Mouse (Mus musculus): ENCODE results near the gene Ddt.
"Not testable (repeated sequence)": the region's sequence is repeated elsewhere in the genome, so short reads cannot be mapped to it uniquely, and the experiment has no call there.

Ddt gene

DNA sequence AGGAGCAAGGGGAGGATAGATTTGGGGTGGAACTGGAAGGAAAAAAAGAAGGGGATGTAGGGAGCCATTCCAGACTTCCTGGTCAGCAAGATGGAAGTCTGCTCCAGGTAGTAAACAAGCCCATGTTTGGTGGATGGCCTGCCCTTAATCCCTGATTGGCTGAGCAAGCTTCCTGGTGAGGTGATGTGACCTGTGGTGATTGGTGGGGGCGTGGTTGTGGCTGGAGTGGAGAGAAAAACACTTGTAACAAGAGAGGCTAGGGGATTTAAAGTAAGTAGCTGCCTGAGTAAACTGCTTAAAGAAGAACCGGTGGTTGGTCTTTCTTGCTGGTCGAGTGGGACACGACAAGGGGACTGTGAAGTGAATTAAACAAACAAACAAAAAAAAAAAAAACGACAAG, 5.5 kb downstream of the Ddt start:
- not testable (repeated sequence) for DNase-seq (ENCODE audit: low spot score)

DNA sequence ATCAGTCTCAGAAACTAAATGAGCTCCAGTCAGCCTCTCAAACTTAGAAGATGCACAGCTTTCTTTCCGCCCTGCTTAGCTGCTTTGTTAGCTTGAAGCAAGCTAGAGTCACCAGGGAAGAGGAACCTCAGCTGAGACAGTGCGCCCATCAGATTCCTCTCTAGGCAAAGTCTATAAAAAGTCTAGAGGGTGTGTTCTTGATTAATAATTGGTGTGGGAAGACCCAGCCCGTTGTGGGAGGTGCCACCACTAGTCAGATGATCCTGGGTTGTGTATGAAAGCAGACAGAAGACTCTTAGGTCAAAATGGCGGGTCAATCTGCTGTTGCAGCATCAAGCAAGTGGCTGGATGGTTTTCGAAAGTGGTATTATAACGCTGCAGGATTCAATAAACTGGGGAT, 6.4 kb downstream of the Ddt start:
- no peak for DNase-seq (ENCODE audit: low spot score)

DNA sequence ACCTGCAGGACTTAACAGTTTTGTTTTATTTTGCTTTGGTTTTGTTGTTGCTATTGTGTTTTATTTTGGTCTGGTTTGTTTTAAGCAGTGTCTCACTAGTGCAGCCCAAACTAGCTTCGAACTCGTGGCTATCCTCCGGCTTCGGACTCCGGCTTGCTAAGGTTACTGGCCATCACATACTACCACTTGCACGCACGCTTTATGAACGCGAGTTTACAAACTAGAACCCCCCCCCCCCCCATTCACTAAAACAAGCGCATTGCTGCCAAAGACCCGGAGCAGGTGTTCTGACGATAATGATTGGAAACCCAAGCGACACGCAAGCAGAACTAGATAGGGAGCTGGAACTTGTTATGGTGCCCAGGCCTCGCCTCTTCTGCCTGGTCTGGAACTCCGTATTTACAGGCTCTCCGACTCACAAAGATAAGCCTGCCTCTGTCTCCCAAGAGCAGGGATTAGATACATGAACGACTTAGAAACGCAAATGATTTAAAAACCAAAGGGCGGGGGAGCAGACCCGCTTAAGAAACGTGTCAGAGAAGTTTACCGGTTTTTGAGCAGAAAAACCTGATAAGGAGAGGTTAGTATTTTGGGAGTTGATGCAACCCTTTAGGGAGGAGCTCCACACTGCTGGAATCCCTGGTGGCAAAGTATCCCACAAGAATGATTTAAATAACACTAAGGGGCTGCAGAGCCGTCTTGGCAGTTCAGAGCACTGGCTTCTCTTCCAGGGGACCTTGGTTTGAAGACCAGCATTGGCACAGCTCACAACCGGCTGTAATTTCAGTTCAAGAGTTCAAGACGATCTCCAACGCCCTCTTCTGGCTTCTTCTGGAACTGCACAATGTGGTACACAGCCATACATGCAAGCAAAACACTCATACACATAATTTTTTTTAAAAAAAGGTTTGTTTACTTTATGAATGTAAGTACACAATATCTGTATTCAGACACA, 8.4 kb downstream of the Ddt start:
- DNase-seq (ENCODE audit: low spot score), result peak; percentile 88

DNA sequence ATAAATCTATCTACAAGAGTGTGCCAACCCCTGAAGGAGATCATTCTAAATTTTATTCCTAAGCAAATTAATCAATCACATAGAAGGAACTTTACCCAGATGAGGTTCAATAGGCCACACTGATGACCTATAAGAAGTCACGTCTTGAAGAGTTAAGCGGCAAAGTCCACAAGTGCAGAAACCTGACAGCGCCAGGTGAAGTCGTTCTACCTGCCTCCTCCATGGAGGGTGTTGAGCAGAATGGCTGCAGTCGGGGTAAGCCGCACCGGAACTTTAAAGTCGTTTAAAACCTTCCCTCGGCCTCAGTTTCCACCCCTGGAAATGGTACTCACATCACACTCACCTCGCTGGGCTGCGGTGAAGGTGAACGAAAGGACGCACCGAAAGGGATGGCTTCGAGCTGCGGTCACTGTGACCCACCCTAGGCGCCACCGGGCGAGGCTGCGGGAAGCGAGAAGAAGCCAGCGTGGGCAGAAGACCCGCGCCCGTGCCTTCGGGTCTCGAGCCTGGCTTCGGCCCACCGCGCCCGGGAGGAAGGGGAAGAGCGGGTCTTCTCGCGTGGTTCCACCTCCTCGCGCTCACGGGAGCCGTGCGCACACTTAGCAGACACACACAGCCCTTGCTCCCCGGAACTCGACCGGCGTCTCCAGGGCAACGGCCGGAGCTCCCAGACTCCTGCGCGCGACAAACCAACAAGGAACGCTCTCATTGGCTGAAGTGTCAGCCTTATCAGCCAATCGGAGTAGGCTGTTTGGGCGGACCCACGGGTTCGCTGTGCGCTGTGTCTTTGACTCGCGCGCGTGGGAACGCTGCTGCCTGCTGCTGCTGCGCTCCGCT, 9.3 kb downstream of the Ddt start, which contains the start of gene Cabin1:
Gene Cabin1, minus strand, starts transcription at position 660 of the 837 bp plus-strand sequence.
- peak; percentile 99 for DNase-seq (ENCODE audit: low spot score)

DNA sequence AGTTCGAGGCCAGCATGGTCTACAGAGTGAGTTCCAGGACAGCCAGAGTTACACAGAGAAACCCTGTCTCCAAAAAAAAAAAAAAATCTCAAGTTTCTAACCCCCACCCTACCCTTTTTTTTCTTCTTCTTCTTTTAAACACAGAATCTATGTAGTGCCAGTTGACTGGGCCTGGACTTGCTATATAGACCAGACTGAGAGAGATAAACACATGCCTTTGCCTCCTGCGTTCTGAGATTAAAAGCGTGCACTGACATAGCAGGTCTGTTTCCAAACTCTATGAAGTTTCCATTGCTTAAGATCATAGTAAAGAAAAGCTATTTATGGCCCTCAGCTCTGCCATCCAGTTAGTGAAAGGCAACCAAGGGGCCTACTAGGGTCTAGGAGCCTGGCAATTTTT, 10.8 kb downstream of the Ddt start:
- no peak for DNase-seq (ENCODE audit: low spot score)

DNA sequence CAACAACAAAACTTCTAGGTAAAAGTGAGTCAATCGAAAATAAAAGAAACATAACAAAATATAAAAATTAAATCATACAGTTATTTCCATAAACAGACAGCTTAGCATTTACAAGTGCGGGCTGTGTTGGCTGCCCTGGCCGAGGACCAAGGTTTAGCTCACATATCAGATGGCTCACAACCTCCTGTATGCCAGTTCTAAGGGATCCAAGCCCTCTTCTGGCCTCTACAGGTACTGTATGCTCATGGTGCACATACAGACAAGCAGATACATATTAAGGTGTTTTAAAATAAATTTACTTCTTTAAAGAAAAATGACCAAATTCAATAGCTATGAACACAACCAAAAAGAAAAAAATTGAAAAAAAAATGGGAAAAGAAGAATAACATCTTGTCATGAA, 12.9 kb downstream of the Ddt start:
- no peak for DNase-seq (ENCODE audit: low spot score)

DNA sequence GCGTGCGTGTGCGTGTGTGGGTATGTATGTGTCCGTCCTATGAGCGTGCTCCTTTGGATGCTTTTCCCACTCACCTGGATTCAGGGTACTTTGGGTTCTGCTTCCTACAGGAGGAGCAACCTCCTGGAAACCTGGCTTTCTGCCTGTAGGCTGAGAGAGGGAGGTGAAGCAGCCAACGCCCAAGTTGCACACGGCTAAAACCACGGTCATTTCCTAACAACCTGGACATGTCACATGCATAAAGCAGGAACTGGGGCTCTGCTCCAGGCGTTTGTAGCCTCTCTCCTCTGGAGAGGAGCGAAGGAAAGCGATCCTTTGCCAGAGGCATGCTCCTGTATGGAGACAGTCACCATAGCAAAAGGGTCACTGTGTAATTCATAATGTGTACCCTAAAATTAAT, 16.5 kb downstream of the Ddt start:
- no peak for DNase-seq (ENCODE audit: low spot score)

DNA sequence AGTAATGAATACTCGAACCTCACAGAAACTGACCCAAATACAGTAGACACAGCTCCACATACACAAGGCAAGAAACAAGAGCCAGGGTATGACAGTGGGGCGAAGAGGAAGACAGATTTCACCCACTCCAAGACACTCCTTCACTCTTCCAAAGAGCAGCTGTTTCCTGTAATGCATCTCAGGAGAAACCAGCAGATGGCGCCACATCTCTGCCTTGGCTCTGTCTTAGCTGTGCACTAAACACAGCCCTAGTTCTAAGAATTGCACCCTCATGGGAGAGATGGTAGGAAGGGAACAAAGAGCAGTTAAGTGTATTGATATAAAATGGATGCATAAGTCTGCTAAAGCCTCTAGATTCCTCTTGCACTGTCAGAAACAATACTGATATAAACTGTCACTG, 29.2 kb downstream of the Ddt start:
- peak; percentile 92 for DNase-seq (ENCODE audit: low spot score)

DNA sequence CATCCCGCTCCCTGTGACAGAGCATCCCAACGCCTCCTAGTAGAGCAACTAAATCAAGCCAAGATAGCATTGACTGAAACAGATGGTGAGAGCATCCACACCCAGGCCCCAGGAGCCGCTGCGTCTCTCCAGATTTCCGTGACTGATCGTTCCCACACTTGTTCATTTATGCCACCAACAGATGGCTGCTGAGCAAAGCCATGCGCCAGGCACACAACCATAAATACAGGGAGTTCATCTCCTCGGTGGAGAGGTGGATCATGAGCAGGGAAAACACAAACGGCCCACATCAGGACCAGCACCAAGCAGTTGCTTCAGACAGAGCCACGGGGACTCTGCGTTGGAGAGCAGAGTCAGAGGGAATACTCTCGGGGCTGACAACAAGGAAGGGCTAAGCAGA, 29.8 kb downstream of the Ddt start:
- DNase-seq (ENCODE audit: low spot score), result no peak

DNA sequence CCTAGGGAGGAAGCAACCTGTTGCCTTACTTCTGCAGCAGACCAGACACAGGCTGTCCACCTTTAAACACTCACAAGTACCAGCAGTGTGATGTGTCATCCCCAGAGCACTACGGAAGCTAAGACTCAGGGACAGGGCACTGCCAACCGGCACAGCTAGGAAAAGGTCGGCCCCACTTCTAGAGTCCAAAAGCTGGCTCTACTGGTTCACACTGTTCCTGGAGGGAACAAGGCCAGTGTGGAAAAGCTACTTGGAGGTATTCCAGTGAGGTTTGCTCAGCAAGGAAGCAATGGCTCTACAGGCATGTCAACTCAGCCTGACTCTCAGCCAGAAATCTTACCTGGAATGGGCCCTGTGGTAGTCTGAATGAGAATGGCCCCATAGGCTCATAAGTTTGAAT, 32.3 kb downstream of the Ddt start:
- DNase-seq (ENCODE audit: low spot score), result no peak

DNA sequence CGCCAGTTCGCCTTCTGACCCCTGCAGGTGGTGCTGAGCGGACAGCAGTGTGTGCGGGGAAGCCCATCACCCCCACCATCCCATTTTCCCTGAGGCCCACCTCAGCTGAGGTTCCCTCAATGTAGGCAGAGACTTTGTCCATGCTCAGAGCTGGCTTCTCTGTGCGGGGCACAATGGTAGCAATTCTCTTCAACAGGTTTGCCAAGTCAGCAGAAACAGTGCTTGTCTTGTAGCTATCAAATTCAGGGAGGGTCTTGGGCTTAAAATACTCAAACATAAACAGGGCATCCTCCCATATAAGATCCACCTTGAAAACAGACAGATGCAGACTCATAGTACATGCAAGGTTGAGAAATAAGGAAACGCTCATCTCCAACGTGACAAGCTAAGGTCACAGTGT, 47.8 kb downstream of the Ddt start:
- DNase-seq (ENCODE audit: low spot score), result no peak
